Mouse (Mus musculus): ENCODE data around the gene Fbxo48.
A peak's percentile ranks its signal among the peaks of the same experiment; 100 is the strongest.

Gene Fbxo48

DNA sequence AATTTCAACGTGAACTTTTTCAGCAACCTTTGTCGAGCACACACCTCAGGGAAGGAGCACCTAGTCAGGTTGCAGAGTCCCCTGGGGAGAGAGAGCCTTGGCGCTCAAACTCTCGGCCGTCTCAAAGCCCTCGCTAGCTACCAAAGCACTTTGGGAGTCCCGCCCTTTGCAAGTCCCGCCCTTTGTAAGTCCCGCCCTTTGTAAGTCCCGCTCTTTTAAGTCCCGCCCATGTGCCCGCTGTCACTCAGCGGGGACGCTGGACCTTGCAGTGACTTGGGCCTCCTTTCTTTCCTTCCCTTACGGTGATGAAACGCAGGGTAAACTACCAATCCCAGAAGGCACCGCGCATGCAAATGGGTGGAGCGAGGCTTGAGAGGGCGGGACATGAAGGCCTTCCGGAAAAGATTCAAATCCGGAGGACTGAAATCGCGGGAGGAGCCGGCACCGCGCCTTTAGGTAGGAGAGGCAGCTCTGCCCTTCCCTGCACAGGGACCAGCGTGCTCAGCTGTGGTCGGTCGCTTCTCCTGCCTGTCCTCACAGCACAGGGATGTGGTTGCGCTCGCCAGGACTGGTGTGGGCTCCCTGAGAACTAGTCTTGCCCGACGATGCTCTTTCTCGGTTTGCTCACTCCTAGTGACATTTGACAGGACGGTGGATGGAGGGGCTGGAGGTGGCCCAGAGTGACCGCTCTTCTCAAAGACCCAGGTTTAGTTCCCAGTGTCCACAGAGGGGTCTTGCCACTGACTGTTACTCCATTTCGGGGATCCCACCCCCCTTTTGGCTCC lies at the start of gene Fbxo48:
Fbxo48 (plus strand) TSS at position 400 of the 785 bp plus-strand sequence.
- peak; percentile 80 for DNase-seq (ENCODE audit: low spot score)

DNA sequence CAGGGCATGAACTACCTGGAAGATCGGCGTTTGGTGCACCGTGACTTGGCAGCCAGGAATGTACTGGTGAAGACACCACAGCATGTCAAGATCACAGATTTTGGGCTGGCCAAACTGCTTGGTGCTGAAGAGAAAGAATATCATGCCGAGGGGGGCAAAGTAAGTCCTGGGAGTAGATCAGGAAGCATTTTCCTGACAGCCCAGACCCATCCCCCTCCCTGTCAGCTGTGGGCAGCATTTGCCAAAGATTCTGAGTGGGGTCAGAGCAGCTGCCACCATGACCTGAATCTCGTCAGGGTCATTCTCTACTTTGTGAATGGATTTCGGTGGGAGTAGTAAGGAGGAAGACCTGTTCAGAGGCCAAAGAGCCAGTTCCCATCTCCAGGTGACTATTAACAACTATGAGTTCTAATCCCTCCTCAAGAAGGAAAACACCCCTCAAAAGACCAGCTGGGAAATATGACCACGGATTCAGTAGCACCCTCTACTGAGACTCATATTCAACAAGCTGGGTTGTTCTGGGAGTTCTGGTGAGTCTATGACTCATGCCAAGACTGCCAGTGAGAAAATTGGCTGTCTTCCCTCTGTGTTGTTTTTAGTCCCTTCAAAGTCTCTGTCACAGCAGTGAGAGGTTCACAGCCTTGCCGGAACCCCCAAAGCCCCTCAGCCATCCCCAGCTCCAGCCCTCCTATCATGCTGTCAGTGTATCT lies 46.7 kb upstream of the Fbxo48 start:
- no peak for DNase-seq (ENCODE audit: low spot score)

DNA sequence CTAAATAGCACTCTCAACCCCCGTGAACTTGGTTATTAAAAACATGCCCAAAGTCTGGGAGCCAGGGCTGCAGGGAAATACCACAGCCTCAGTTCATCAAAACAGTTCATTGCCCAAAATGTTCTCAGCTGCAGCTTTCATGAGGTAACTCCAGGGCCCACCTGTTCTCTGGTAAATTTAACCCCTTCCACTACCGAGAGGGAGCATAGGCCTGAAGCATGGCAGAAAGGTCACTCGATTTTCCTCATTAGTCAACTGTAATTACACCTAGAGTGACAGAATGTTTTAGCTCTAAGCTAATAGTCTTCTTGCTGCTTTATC lies 46.2 kb upstream of the Fbxo48 start:
- no peak for DNase-seq (ENCODE audit: low spot score)

DNA sequence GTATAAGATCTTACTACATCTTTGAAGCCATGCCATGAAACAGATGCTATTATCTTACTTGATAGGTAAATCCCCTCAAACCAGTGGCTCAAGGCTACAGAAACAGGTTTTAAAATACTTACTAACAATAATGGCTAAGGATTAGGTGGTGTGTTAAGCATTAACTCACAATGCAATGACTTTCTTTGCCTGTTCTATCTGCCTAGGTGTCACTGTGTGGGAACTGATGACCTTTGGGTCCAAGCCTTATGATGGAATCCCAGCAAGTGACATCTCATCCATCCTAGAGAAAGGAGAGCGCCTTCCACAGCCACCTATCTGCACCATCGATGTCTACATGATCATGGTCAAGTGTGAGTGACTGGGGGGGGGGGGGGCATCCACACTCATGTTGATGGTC lies 44.6 kb upstream of the Fbxo48 start:
- no peak for DNase-seq (ENCODE audit: low spot score)

DNA sequence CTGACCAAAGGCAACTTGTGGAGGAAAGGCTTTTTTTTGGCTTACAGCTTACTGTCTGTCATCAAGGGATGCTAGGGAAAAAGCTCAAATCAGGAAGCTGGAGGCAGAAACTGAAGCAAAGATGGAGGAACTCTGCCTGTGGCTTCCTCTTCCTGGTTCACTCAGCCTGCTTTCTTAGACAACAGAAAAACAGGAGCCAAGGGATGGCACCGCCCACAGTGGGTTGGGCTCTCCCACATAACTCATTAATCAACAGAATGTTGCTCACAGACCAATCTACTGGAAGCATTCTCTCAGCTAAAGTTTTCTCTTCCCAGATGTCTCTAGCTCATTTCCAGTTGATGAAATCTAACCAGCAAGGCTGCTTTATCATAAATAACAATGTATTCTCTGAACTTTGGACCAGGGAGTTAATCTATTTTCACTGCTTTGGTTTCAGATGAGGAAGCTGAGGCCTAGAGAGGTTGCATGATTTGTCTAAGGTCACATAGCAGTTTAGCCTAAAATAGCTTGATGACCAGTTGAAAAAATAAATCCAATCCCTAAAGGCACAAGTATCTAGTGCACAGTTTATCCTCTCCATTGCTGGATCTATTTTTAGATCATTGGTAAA lies 43.6 kb upstream of the Fbxo48 start:
- DNase-seq (ENCODE audit: low spot score), result no peak

DNA sequence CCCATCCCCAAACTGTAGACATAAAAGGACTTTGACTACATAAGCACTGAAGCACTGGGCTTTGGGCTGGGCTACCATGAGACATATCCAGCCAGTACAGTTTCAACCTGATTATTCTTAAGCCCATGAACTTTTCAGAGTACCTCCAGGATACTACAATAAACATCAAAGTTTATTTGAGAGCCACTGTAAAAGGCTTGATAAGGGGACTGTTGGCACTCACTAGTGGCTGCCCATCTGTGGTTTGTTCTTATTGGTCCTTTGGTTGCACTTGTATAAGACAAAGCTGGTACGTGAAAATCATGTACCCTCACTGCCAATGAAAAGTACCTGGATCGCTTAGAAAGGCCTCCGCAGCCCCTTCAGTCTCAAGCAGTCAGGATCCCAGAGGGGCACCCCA lies 36.4 kb upstream of the Fbxo48 start:
- DNase-seq (ENCODE audit: low spot score), result no peak

DNA sequence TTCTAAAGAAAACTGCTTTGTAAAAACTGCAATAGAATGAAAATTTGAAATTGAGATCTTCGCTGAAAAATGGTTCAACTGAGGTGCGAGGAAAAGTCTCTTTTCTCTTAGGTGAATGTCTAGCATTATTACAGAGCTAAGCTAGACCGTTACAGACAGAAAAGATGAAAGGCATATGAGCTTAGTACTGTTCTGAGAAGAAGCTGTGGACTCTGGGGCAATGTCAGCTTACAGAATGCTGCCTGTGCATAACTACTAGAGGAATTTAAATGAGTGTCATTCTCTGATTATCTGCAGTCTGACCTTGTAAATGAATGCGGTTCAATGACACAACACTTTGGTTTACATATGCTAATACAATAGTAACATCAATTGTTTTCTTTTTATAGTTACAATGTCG lies 35.3 kb upstream of the Fbxo48 start:
- DNase-seq (ENCODE audit: low spot score), result no peak

DNA sequence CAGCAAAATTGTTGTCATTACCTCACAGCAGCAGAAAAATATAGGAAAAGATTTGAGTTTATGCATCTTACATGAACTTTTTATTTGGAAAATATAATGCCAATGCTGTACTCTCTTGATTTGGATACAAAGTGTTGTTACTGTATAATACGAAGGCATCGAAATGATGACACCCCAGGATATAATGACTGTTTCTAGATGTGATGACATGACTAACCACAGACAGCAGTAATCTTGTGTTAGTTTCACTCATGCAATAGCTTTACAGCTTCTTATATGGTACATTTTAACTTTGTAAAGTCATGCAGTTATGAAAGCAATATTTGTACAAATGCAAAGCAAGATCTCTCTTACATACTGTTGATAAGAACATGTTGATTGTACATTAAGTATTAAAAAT lies 33.7 kb upstream of the Fbxo48 start:
- no peak for DNase-seq (ENCODE audit: low spot score)

DNA sequence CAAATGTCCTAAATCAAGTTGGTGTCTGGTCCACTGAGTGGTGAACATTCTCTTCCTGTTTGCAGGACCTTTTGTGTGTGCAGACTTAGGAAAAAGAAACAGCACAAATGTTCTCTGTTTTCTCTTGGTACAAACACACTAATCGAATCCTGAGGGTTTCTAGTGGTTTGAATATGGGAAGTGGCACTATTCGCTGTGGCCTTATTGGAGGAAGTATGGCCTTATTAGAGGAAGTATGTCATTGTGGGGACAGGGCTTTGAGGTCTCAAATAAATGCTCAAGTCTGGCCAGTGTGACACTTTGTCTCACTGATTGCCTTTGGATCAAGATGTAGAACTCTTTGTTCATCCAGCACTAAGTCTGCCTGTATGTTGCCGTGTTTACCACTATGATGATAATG lies 19.0 kb upstream of the Fbxo48 start:
- DNase-seq (ENCODE audit: low spot score), result no peak

DNA sequence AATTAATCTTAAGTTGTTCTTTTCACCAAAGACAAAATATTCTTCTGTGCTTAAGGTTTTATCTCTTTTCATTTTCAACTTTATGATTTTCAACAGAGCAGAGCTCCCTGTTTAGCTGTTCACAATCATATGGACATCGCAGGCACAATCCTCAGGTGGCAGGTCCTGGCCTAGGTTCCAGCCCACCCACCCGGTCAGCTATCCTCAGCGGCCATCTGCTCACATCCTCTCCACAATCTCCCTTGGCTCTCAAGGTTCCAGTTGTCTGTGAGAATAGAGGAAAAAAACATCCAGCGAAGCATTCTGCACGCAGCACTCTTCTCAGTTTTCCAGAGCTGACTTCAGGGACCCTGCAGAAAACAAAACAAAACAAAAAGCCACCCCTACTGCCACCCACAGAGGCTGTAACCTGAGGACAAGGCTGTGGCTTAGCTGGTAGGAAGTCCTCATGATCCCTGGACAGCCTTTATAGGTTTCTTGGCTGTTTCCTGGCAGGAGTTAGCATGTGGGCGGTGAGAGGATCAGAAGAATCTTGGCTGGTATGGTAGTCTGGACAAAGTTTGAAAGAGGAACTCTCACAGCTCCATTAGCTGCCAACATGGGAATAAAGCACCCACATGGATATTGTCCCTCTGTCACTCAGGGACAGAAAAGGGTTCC lies 15.5 kb upstream of the Fbxo48 start:
- DNase-seq (ENCODE audit: low spot score), result no peak

DNA sequence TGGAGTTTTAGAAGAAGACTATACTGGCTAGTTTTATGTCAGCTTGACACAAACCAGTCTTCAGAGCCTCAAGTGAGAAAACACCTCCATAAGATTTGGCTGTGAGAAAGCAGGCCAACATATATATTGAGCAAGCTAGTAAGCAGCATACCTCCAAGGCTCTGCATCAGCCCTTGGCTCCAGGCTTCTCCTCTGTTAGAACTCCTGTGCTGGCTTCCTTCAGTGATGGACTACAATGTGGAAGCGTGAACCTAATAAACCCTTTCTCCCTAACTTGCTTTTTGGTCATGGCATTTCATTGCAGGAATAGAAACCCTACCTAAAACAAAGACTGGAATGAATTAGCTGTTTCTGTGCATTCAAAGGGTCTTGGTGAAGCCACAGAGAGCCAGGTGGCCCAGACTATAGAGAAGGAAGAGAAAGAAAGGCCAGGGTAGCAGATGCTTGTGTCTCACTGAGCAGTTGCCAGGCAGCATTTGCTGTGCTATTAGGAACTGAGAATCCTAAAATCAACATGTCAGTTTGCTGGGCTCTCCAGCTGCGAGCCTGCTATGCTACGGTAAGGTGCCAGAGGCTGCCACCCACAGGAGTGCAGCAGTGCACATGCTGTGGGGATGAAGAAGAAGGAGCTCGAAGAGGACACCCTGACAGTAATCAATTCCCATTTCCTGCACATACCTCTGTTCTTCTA lies 9.9 kb upstream of the Fbxo48 start:
- no peak for DNase-seq (ENCODE audit: low spot score)

DNA sequence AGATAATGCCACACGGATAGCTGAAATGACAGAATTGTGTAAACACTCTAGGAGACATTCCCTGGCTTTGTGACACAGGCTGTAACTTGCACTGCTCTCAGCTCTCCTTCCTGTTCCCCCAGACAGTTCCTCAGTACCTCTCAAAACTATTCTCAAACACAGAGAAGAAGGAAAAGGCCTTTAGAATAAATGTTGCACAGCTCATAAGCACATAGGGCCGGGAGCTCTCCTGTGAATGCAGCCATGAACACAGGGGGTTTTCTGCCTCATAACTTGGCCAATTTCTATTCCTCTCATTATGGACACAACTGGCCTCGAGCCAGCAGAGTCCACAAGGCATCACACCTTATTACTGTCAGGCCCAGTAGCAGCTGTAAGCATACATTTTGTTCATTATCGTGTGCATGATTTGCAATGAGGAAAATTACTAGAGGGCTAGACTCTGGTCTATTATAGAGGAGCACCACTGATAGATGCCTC lies 9.2 kb upstream of the Fbxo48 start:
- DNase-seq (ENCODE audit: low spot score), result no peak

DNA sequence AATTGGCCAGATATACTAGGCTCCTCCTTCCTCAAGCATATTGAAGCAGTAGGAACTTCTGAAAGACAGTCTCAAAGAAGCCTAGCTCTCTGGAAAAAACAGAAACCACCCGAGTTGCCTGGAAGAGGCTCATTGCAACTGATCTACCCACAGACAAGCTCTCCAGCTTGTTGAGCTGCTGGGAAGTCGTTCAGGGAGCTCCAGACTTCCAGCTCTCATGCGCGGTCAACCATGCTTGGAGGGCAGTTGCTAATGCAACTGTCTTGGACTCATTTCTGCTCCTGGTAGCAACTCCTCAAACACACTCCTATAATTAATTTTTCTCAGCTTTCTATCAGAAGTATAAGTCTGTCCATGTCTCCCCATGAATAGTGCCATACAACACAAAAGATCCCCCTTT lies 8.2 kb upstream of the Fbxo48 start:
- DNase-seq (ENCODE audit: low spot score), result no peak

DNA sequence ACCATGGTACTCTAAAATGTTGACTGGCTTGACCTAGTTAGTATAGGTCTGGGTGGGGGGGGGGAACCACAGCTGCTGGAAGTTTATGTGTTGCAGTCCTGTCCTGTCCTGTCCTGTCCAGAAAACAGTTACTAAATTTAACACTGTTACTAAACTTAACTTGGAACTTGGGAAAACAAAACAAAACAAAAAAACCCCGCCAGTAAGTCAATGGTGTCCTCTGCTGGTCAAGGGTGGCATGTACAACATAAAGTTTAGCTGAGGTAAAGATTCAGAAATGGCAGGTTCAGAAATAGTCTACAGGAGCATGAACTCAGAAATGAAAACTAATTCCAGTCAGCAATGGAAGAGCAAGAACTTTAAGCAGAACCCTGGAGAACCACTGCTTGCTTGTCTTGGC lies 2.4 kb upstream of the Fbxo48 start:
- DNase-seq (ENCODE audit: low spot score), result no peak

DNA sequence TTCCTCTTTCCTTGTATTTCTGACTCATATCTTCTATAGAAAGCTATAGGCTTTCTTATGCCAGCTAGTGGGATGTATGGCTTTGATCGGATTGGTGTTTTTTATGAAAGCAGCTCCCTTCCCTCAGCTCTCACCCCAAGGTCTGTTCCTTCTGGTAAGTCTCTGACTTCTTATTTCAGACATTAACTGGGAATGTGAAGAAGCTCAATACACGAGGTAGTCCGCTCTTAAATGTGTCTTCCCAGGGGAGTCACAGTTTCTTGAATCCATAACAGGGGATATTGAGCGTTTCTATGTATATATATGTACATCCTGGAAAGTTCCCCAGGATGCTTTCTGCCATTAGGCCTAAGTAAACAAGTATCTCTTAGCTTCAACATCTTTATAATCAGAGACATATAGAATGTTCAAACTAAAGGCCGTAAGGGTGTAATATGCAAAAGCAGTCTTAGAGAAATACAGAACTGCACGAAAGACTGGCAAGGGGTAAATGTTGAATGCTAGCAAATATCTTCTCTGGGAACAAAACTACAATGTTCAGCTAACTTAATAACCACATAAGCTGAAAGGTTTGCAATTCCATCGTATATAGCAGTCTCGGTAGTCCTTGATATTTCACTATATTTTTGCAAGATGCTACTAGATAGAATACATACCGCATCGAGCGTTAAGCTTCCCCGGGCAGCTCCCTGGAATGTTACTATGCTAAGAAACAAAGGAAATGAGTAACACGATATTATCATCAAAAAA lies 774 bp upstream of the Fbxo48 start:
- no peak for DNase-seq (ENCODE audit: low spot score)

DNA sequence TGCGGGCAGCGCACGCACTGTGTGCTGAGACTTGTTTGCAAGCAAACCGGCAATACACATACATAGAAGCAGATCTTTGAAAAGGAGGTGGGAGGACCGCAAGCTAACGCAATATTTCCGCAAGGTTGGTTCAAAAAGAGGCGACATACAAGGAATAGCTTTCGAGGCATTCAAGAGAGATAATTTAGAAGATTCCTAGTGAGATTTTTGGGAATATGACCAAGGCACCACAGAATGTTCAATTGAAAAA lies 511 bp downstream of the Fbxo48 start:
- no peak for DNase-seq (ENCODE audit: low spot score)

DNA sequence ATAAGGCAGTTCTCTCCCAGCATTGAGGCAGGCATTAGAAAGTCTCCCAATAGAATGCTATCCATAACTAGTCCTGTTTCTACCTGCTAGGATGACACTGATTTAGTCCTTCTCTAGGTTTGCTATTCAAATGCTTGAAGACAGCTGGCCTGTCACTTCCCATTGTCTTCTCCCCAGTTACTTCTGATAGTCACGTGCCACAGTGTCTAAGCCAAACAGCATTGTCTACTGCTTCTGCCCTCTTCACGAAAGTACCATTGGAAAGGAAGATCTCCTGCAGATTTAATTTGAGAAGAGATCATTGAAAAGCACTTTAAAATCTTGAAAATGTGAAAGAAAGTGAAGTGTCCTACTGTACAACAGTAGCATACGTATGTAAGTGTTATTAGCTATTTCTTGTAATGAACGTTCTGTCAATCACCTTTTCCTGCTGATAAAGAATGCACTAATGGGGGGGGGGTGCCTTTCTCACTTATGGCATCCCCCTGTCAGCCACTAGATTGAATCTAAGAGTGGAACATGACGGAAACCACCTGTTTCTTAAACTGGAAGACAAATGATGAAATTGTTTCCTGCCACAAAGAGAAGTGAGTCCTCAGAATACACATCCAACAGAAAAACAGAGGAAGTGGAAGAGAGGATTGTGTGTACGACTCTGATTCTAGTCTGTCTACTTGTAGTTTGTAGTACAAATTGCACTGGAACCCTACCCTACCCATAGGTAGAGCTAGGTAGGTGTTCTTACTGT lies 5.1 kb downstream of the Fbxo48 start:
- DNase-seq (ENCODE audit: low spot score), result no peak

DNA sequence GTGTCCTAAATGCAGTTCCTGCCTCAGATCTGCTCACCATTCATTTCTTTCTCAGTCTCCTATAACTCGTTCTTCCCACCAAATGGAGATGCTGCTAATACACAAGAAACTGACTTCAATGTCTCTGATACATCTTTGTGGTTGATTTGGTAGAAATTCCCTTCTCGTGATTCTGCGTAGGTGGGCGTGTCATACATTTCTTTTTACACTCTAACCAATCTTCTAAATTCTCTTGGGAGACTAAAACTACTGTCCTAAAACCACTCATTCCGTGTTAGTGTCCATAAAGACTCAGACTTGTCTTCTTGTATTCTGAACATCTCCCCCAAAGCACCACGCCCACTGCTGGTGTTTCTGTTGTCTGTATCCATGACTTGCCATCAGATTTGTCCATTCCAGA lies 5.9 kb downstream of the Fbxo48 start:
- no peak for DNase-seq (ENCODE audit: low spot score)

DNA sequence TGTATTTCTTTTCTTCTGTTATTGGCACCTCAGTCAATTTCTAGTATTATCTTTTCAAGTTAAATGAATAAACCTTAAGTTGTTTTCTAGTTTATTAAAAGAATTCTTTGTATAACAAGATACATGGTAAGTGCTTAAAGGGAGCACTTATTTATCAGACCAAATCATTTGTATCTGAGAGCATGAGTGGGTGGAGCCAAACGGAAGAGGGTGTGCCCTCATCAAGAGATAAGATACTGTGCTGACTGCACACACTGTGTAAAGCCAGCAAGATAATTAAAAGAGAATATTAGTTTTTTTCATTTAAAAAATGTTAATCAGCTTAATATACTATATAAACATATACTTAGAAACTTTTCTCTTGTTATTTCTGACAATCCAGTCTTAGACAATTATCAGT lies 7.3 kb downstream of the Fbxo48 start:
- no peak for DNase-seq (ENCODE audit: low spot score)

DNA sequence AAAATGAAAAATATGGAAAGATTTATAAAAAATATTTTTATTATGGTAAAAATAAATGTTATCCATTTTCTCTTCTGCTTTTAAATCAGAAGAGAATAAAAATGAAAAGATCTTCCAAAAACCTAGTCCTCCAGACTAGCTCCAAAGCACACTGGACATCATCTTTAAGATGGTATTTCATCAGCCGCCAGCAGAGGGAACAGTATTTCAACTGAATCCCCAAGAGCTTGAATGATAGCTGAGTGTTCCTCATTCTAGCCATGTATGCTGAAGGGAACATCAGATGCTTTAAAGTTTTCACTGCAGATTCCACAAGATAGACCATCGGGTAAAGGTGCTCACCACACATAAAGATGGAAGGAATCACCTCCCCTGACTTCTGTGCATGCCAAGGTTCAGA lies 16.6 kb downstream of the Fbxo48 start:
- no peak for DNase-seq (ENCODE audit: low spot score)

DNA sequence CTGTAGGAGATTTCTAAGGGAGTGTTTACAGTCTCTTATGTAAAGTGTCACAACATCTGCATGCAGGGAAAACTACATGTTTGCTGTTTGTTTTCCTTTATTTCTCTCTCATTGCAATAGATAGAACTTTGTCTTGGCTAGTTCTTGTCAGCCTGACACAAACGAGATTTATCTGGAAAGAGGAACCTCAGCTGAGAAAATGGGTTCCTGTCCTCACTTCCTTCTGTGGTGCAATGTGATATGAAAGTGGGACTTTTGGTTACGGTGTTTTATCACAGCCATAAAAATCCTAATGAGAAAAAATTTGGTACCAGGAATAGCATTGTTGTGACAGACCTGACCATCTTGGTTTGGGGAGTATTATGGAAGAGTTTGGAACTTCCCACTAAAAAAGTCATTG lies 18.5 kb downstream of the Fbxo48 start:
- no peak for DNase-seq (ENCODE audit: low spot score)

Data from urinary bladder, postnatal 10 days (tissue).